Mouse (Mus musculus) midbrain, embryonic 16.5 days (tissue): Measurements from ENCODE around the gene Vdac1. TPM values are rescaled to one million over a fixed set of nuclear protein-coding genes. Genes with fewer than 3 reads are reported as not detected.
A peak's percentile ranks its signal among the peaks of the same experiment; 100 is the strongest.

Experiments
- ATAC-seq: fragments of 200-750 bp; cut with Nextera tagmentation; 2 replicates; pipeline ENCODE4 v1.8.0; 2017; ENCODE audit warnings: moderate TSS enrichment
- H3K27ac ChIP-seq: fragments of 300-500 bp; sonication (generic); 2 replicates; pipeline ENCODE4 v1.5.1; 2014; ENCODE audit warnings: mild to moderate bottlenecking, low read length, mixed read lengths
- H3K27me3 ChIP-seq: fragments of 300-500 bp; sonication (generic); 2 replicates; pipeline ENCODE4 v1.6.1; 2014; ENCODE audit warnings: low read depth, low read length, mixed read lengths; ENCODE audit not compliant: control insufficient read depth, insufficient read depth
- H3K36me3 ChIP-seq: fragments of 300-500 bp; sonication (generic); 2 replicates; pipeline ENCODE4 v1.6.1; 2014; ENCODE audit warnings: mild to moderate bottlenecking, low read length, moderate library complexity, mixed read lengths; ENCODE audit not compliant: control insufficient read depth, insufficient read depth
- H3K4me1 ChIP-seq: fragments of 300-500 bp; sonication (generic); 2 replicates; pipeline ENCODE4 v1.6.1; 2014; ENCODE audit warnings: mild to moderate bottlenecking, low read length, mixed read lengths; ENCODE audit not compliant: control insufficient read depth, insufficient read depth
- H3K4me2 ChIP-seq: fragments of 300-500 bp; sonication (generic); 2 replicates; pipeline ENCODE4 v1.6.1; 2014; ENCODE audit warnings: mild to moderate bottlenecking, low read length, mixed read lengths
- H3K4me3 ChIP-seq: fragments of 300-500 bp; sonication (generic); 2 replicates; pipeline ENCODE4 v1.5.1; 2014; ENCODE audit warnings: low read depth, mild to moderate bottlenecking, low read length, moderate library complexity, mixed read lengths
- H3K9ac ChIP-seq: fragments of 300-500 bp; sonication (generic); 2 replicates; pipeline ENCODE4 v1.6.1; 2014; ENCODE audit warnings: low read depth, low read length, mixed read lengths
- H3K9me3 ChIP-seq: fragments of 300-500 bp; sonication (generic); replicated peaks from 2 replicates; pipeline ENCODE4 v1.6.1; 2014; ENCODE audit warnings: mild to moderate bottlenecking, low read length, mixed read lengths; ENCODE audit not compliant: control insufficient read depth, poor library complexity, severe bottlenecking
- WGBS: fragments of 180-500 bp; shearing (Covaris S2); extraction: QIAGEN DNeasy Blood & Tissue Kit; methylation state at CpG from one replicate; pipeline ENCODE4 v1.1.7; 2014; 5-methylcytosine and 5-hydroxymethylcytosine counted together
- polyA plus RNA-seq: library from polyadenylated mRNA; unstranded; fragments of >200 nt; fragmentation: Nextera tagmentation; extraction: Ambion mirVana; gene quantifications from 2 replicates; pipeline ENCODE4 v1.2.1, GENCODE M21; 2015

The Vdac1 gene
- polyA plus RNA-seq, 1 experiment from 2014 or later = 402 TPM

- peak; percentile 96 for ATAC-seq
- Histone ChIP-seq H3K4me3 (peak within 1 kb of the TSS; percentile 96), H3K4me2 (peak within 1 kb of the TSS; percentile 87), H3K27ac (peak within 1 kb of the TSS; percentile 92), H3K36me3 (no peaks in the 10 kb centered on the region), H3K4me1 (peaks cover 21% of the 10 kb centered on the region), H3K9ac (peak within 1 kb of the TSS; percentile 96), H3K9me3 (no peaks in the 10 kb centered on the region), H3K27me3 (no peaks in the 10 kb centered on the region)
- 1% methylated on average over 38 of the region's 38 CpGs for WGBS
Observed at GRCm38 (mm10) chr11:52395940-52396596, 35.4 kb downstream of the Vdac1 start, which contains the start of gene 9530068E07Rik. 9530068E07Rik (plus strand) TSS chr11:52396428.

DNA sequence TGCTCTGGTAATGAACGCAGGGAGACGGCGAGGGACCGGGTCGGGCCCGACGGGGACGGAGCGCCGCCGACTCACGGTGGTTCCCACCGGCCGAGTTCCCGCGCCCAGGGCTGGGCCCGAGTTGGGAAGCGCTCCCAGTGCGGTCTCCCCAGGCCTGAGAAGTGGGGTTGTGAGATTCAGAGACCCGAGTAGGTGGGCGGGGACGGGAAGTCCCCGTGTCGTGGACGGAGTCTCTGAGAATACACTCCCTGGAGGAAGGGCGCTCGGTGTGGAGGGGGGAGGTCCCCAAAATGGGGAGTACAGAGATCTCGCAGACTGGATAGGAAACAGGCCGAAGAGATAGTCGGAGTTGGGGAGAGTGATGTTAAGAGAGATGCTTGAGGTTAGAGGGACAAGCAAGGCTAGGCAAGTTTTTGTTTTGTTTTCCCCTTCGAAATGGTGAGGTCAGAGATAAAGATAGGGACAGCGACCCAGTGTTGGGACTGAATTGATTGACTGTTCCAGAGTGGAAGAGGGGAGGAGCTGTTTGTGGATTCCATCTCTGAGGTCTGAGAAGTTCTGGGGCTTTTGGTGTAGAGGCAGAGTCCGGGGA is 36.0 kb downstream of the Vdac1 start:
- Histone ChIP-seq H3K4me1 (peaks cover 21% of the 10 kb centered on the region), H3K27me3 (no peaks in the 10 kb centered on the region), H3K27ac (peak overlapping the region; percentile 92), H3K4me2 (peak overlapping the region; percentile 87), H3K36me3 (no peaks in the 10 kb centered on the region), H3K9ac (peak overlapping the region; percentile 96), H3K4me3 (peak overlapping the region; percentile 96), H3K9me3 (no peaks in the 10 kb centered on the region)
- WGBS = under 1% methylated on average over 30 of the region's 33 CpGs
- ATAC-seq = peak; percentile 82

DNA sequence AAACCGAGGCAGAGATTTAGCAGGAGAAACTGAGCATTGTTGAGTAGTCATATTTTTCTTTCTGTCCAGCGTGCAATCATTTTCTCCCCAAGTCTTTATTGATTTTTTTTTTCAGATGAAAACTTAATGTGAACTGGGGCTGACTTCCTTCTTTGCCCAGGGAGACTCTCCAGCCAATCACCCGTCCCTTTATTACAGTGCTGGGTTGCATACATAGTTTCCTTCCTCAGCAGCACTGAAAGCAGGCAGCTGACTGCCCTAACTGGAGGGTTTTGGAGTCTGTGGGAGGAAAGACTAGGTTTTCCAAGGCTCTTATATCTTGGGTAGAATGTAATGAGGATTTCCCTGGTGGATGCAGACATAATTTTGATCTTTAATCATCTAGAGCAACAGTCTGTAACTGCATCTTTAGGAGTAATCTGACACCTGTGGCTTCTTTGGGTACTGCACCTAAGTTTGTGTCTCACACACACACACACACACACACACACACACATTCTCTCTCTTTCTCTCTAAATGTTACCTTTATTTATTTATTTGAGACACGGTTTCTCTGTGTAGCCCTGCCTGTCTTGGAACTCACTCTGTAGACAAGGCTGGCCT is 36.8 kb downstream of the Vdac1 start:
- no peak overlapping the region for H3K9ac ChIP-seq
- no peak overlapping the region for H3K27ac ChIP-seq
- H3K36me3 ChIP-seq = no peaks in the 10 kb centered on the region
- no peaks in the 10 kb centered on the region for H3K9me3 ChIP-seq
- no peaks in the 10 kb centered on the region for H3K27me3 ChIP-seq
- ATAC-seq = no peak
- peak overlapping the region; percentile 96 for H3K4me3 ChIP-seq
- H3K4me1 ChIP-seq = peaks cover 21% of the 10 kb centered on the region
- peak overlapping the region; percentile 87 for H3K4me2 ChIP-seq
- 85% methylated on average over 4 of the region's 4 CpGs for WGBS

- Histone ChIP-seq H3K27me3 (no peaks in the 10 kb centered on the region), H3K4me2 (no peak overlapping the region), H3K27ac (no peak overlapping the region), H3K9ac (no peak overlapping the region), H3K4me1 (peaks cover 18% of the 10 kb centered on the region), H3K4me3 (no peak overlapping the region), H3K9me3 (no peaks in the 10 kb centered on the region), H3K36me3 (peaks cover 7% of the 10 kb centered on the region)
- WGBS = 76% methylated on average over 2 of the region's 2 CpGs
- no peak for ATAC-seq
Observed at GRCm38 (mm10) chr11:52401476-52401875, 40.8 kb downstream of the Vdac1 start.

DNA sequence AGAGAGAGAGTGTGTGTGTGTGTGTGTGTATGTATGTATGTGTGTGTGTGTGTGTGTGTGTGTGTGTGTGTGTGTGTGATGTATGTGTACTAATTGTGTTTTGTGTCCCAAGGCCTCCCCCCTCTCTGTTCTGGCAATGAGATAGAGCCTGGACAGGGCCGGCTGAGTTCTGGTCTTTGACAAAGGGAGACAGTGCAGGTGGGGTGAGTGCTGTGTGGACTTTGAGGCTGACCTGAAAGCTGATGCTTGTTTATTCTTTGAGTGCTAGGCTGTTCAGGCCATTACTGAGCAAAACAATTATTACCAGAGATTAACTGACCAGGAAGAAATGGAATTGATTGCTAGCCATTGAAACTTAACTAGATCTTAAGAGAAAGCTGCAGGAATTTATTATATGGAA is 41.9 kb downstream of the Vdac1 start:
- H3K36me3 ChIP-seq = peaks cover 12% of the 10 kb centered on the region
- no peak for ATAC-seq
- 29% methylated on average over 1 of the region's 1 CpGs for WGBS
- H3K27ac ChIP-seq = no peak overlapping the region
- H3K4me3 ChIP-seq = no peak overlapping the region
- H3K27me3 ChIP-seq = no peaks in the 10 kb centered on the region
- H3K9ac ChIP-seq = no peak overlapping the region
- no peak overlapping the region for H3K4me2 ChIP-seq
- no peaks in the 10 kb centered on the region for H3K9me3 ChIP-seq
- H3K4me1 ChIP-seq = peaks cover 12% of the 10 kb centered on the region

DNA sequence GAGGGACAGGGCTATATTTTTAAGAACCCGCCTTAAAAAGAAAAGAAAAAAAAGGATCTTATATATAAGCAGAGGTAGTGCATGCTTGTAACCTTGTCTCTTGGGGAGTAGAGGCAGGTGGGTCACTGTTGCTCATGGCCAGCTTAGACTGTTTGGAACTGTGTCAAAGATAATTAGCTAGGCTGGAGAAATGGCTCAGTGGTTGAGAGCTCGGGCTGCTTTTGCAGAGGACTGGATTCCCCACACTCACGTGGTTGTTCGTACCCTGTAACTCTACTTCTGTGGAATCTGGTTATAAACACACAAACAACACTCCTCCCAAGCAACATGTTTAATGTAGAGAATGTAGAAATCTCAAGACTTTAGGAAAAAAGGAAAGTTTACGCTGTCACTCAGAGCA is 43.5 kb downstream of the Vdac1 start:
- no peak overlapping the region for H3K9ac ChIP-seq
- no peak overlapping the region for H3K27ac ChIP-seq
- 0 out of 2 replicates have a peak, but pooled peaks cover 2% of the 10 kb centered on the region for H3K4me1 ChIP-seq
- H3K9me3 ChIP-seq = no peaks in the 10 kb centered on the region
- H3K4me2 ChIP-seq = no peak overlapping the region
- ATAC-seq = no peak
- H3K36me3 ChIP-seq = peaks cover 18% of the 10 kb centered on the region
- no peak overlapping the region for H3K4me3 ChIP-seq
- H3K27me3 ChIP-seq = no peaks in the 10 kb centered on the region
- 93% methylated on average over 5 of the region's 5 CpGs for WGBS

DNA sequence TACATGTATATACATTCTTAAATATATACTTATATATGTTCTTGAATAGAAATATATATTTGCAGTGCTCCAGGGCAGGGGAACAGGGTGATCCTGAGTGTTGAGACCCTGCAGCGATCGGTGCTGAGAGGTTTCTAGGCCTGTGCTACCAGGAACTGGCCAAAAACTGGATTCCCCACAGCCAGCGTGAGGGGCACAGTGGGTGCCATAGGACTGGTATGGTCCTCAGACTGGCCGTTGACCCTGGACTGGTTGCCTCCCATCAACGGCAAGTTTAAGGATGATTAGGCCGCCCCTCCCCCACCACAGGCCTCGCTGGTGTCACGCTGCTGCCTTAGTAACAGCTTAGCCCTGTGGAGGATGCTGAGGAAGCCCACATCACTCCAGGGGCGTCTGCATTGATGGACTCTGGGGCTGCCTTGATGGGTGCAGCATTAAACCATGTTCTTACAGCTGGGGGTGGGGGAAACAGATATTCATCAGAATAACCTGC is 44.6 kb downstream of the Vdac1 start:
- 0 out of 2 replicates have a peak, but pooled peaks cover 2% of the 10 kb centered on the region for H3K4me1 ChIP-seq
- no peaks in the 10 kb centered on the region for H3K9me3 ChIP-seq
- H3K9ac ChIP-seq = no peak overlapping the region
- H3K4me2 ChIP-seq = no peak overlapping the region
- H3K27me3 ChIP-seq = no peaks in the 10 kb centered on the region
- no peak overlapping the region for H3K27ac ChIP-seq
- H3K4me3 ChIP-seq = no peak overlapping the region
- 76% methylated on average over 9 of the region's 9 CpGs for WGBS
- no peak for ATAC-seq
- H3K36me3 ChIP-seq = peaks cover 18% of the 10 kb centered on the region

- H3K4me2 ChIP-seq = no peak overlapping the region
- no peak overlapping the region for H3K4me3 ChIP-seq
- ATAC-seq = no peak
- no peaks in the 10 kb centered on the region for H3K9me3 ChIP-seq
- H3K36me3 ChIP-seq = peaks cover 10% of the 10 kb centered on the region
- no peak overlapping the region for H3K9ac ChIP-seq
- H3K27ac ChIP-seq = no peak overlapping the region
- no peaks in the 10 kb centered on the region for H3K4me1 ChIP-seq
- WGBS = 90% methylated on average over 5 of the region's 5 CpGs
- no peaks in the 10 kb centered on the region for H3K27me3 ChIP-seq
Observed at GRCm38 (mm10) chr11:52409316-52409715, 48.7 kb downstream of the Vdac1 start.

GRCm38 (mm10) chr11:52418358-52418757 is 57.7 kb downstream of the Vdac1 start:
- H3K9ac ChIP-seq = no peak overlapping the region
- H3K27me3 ChIP-seq = no peaks in the 10 kb centered on the region
- no peak overlapping the region for H3K4me2 ChIP-seq
- no peaks in the 10 kb centered on the region for H3K36me3 ChIP-seq
- H3K9me3 ChIP-seq = no peaks in the 10 kb centered on the region
- no peak for ATAC-seq
- H3K27ac ChIP-seq = no peak overlapping the region
- no peak overlapping the region for H3K4me3 ChIP-seq
- 84% methylated on average over 5 of the region's 5 CpGs for whole genome bisulfite sequencing
- H3K4me1 ChIP-seq = no peaks in the 10 kb centered on the region
